Comparison of ENCODE assay signal across 22 mouse cellular contexts in genomic region chr12:55507332-55507935, GRCm38 (mm10). TPM values are rescaled to one million over a fixed set of nuclear protein-coding genes. Genes with fewer than 3 reads are reported as not detected.
DNase-seq lines count a peak whose midpoint lies in the region; ATAC-seq and TF ChIP-seq lines count a peak whose summit lies in the region.
"Had no signal": no experiment of that assay in that cellular context is flagged by ENCODE, and none has a peak within 500 bp of the region (broad histone marks: within the 10 kb centered on the region; RNA-seq: fewer than 3 reads in every experiment).

No protein-coding gene starts in this region.

- peaks cover 6% of the 10 kb centered on the region for H3K27me3 ChIP-seq in kidney, embryonic 15.5 days
- H3K27me3 ChIP-seq in kidney, embryonic 14.5 days (ENCODE audit: control insufficient read depth, insufficient read depth, low read length), result no peaks in the 10 kb centered on the region
- H3K27me3 ChIP-seq in midbrain, embryonic 16.5 days (ENCODE audit: control insufficient read depth, insufficient read depth, low read depth, low read length), result no peaks in the 10 kb centered on the region
- H3K27me3 ChIP-seq in midbrain, postnatal 0 days (ENCODE audit: insufficient read depth, low read length), result no peaks in the 10 kb centered on the region
- H3K27me3 ChIP-seq: forebrain, embryonic 12.5 days had no signal

- no peak overlapping the region for H3K4me3 ChIP-seq in kidney, embryonic 15.5 days (replicated peaks)
- H3K4me3 ChIP-seq in kidney, embryonic 14.5 days (ENCODE audit: low read length), result no peak overlapping the region
- H3K4me3 ChIP-seq in midbrain, embryonic 16.5 days (ENCODE audit: low read depth, low read length), result no peak overlapping the region
- no peak overlapping the region for H3K4me3 ChIP-seq in midbrain, postnatal 0 days (ENCODE audit: low read depth, low read length)
- H3K4me3 ChIP-seq: forebrain, embryonic 12.5 days; gastrocnemius, adult 2 months; heart, embryonic 13.5 days had no signal

- no peak overlapping the region for H3K4me2 ChIP-seq in kidney, embryonic 15.5 days
- no peak overlapping the region for H3K4me2 ChIP-seq in kidney, embryonic 14.5 days (replicated peaks; ENCODE audit: low read depth, low read length)
- H3K4me2 ChIP-seq in midbrain, embryonic 16.5 days (ENCODE audit: low read length), result no peak overlapping the region
- H3K4me2 ChIP-seq in midbrain, postnatal 0 days (ENCODE audit: low read depth, low read length, poor library complexity, severe bottlenecking), result no peak overlapping the region
- H3K4me2 ChIP-seq: forebrain, embryonic 12.5 days; heart, embryonic 13.5 days had no signal

- no peak overlapping the region for H3K9ac ChIP-seq in kidney, embryonic 15.5 days
- H3K9ac ChIP-seq in kidney, embryonic 14.5 days (ENCODE audit: low read depth, low read length), result no peak overlapping the region
- no peak overlapping the region for H3K9ac ChIP-seq in midbrain, embryonic 16.5 days (ENCODE audit: low read depth, low read length)
- no peak overlapping the region for H3K9ac ChIP-seq in midbrain, postnatal 0 days (replicated peaks; ENCODE audit: low read length, poor library complexity, severe bottlenecking)
- H3K9ac ChIP-seq: forebrain, embryonic 12.5 days; heart, embryonic 13.5 days had no signal

- no peak for TF ChIP-seq CTCF in midbrain, postnatal 0 days (IDR thresholded peaks at IDR 0.05)

- no peak overlapping the region for H3K27ac ChIP-seq in kidney, embryonic 15.5 days
- no peak overlapping the region for H3K27ac ChIP-seq in kidney, embryonic 14.5 days (ENCODE audit: low read depth, low read length)
- no peak overlapping the region for H3K27ac ChIP-seq in midbrain, embryonic 16.5 days (ENCODE audit: low read length)
- H3K27ac ChIP-seq in midbrain, postnatal 0 days (ENCODE audit: low read depth, low read length), result no peak overlapping the region
- H3K27ac ChIP-seq: forebrain, embryonic 12.5 days; gastrocnemius, adult 2 months; heart, embryonic 13.5 days; hindbrain, postnatal 0 days had no signal

- WGBS in kidney, embryonic 15.5 days, result 83% methylated on average over 17 of the region's 17 CpGs
- 85% methylated on average over 17 of the region's 17 CpGs for WGBS in kidney, embryonic 14.5 days
- 90% methylated on average over 17 of the region's 17 CpGs for WGBS in midbrain, embryonic 16.5 days
- 88% methylated on average over 17 of the region's 17 CpGs for WGBS in midbrain, postnatal 0 days

- DNase-seq in midbrain, postnatal 0 days (ENCODE audit: low spot score), result no peak
- DNase-seq in ES-CJ7 (ENCODE audit: low read depth, low spot score) (peak; percentile 90), ZHBTc4 (ENCODE audit: low read depth, low spot score) (peak; percentile 73)
- DNase-seq in thymus, postnatal 4 days, result no peak
- DNase-seq: adrenal gland, postnatal 14 days; cerebellum, adult 2 months; cerebellum, postnatal 10 days; gastrocnemius, adult 2 months; gastrocnemius, postnatal 25 days; heart, adult 11 months; heart, postnatal 36 days had no signal

- 0 out of 2 replicates have a peak, but pooled peaks have one; percentile 22 for ATAC-seq in kidney, embryonic 15.5 days (replicated peaks; ENCODE audit: low FRiP score)
- no peak for ATAC-seq in kidney, embryonic 14.5 days (ENCODE audit: low FRiP score, low TSS enrichment)
- peak; percentile 67; the same call in 1 of the 2 replicates for ATAC-seq in midbrain, embryonic 16.5 days
- no peak for ATAC-seq in midbrain, postnatal 0 days (ENCODE audit: low FRiP score)
- ATAC-seq in granulocyte monocyte progenitor cell, adult 5-6 weeks (replicated peaks; ENCODE audit: poor library complexity, severe bottlenecking), result no peak
- ATAC-seq: hindbrain, postnatal 0 days had no signal

- no peaks in the 10 kb centered on the region for H3K9me3 ChIP-seq in kidney, embryonic 15.5 days (replicated peaks)
- no peaks in the 10 kb centered on the region for H3K9me3 ChIP-seq in kidney, embryonic 14.5 days (ENCODE audit: control insufficient read depth, low read length)
- no peaks in the 10 kb centered on the region for H3K9me3 ChIP-seq in midbrain, embryonic 16.5 days (replicated peaks; ENCODE audit: control insufficient read depth, low read length, poor library complexity, severe bottlenecking)
- no peaks in the 10 kb centered on the region for H3K9me3 ChIP-seq in midbrain, postnatal 0 days (ENCODE audit: low read length)
- H3K9me3 ChIP-seq: forebrain, embryonic 12.5 days; heart, embryonic 13.5 days had no signal

- no peaks in the 10 kb centered on the region for H3K36me3 ChIP-seq in kidney, embryonic 15.5 days
- H3K36me3 ChIP-seq in kidney, embryonic 14.5 days (ENCODE audit: control insufficient read depth, insufficient read depth, low read length), result no peaks in the 10 kb centered on the region
- H3K36me3 ChIP-seq in midbrain, embryonic 16.5 days (ENCODE audit: control insufficient read depth, insufficient read depth, low read length), result no peaks in the 10 kb centered on the region
- no peaks in the 10 kb centered on the region for H3K36me3 ChIP-seq in midbrain, postnatal 0 days (ENCODE audit: insufficient read depth, low read length)
- H3K36me3 ChIP-seq: forebrain, embryonic 12.5 days; heart, embryonic 13.5 days had no signal

- no peaks in the 10 kb centered on the region for H3K4me1 ChIP-seq in kidney, embryonic 15.5 days
- no peaks in the 10 kb centered on the region for H3K4me1 ChIP-seq in kidney, embryonic 14.5 days (ENCODE audit: control insufficient read depth, insufficient read depth, low read length)
- no peaks in the 10 kb centered on the region for H3K4me1 ChIP-seq in midbrain, embryonic 16.5 days (ENCODE audit: control insufficient read depth, insufficient read depth, low read length)
- H3K4me1 ChIP-seq in midbrain, postnatal 0 days (ENCODE audit: insufficient read depth, low read length), result no peaks in the 10 kb centered on the region
- H3K4me1 ChIP-seq: forebrain, embryonic 12.5 days had no signal

RNA-seq across cellular contexts. Expression of gene Nfkbia, which starts 15.0 kb away (rescaled TPM):
- 78.2 and 80.3 TPM in 2 replicates for polyA plus RNA-seq in kidney, embryonic 15.5 days (2015; fragmentation: Nextera tagmentation; extraction: Ambion mirVana)
- 69.0 and 75.2 TPM in 2 replicates for polyA plus RNA-seq in kidney, embryonic 14.5 days (2014; fragmentation: Nextera tagmentation; extraction: Ambion mirVana)
- 55.2 and 64.3 TPM in 2 replicates for polyA plus RNA-seq in midbrain, embryonic 16.5 days (2015; fragmentation: Nextera tagmentation; extraction: Ambion mirVana)
- 40.8 and 51.4 TPM in 2 replicates for total RNA-seq in midbrain, postnatal 0 days (2014; rRNA removed)
- polyA plus RNA-seq in midbrain, postnatal 0 days (2015; fragmentation: Nextera tagmentation; extraction: Ambion mirVana), result 74.6 and 77.3 TPM in 2 replicates
- 7.5 and 15.3 TPM in 2 replicates for total RNA-seq in granulocyte monocyte progenitor cell, adult 5-6 weeks (2014; fragmentation: Nextera tagmentation)
- 65.5 and 75.3 TPM in 2 replicates for total RNA-seq in granulocyte monocyte progenitor cell, adult 5-6 weeks (2017)

RNA-seq across cellular contexts. Expression of gene Aldoart2, which starts 57.6 kb away (rescaled TPM):
- not detected in 2 replicates for polyA plus RNA-seq in kidney, embryonic 15.5 days (2015; fragmentation: Nextera tagmentation; extraction: Ambion mirVana)
- polyA plus RNA-seq in kidney, embryonic 14.5 days (2014; fragmentation: Nextera tagmentation; extraction: Ambion mirVana), result not detected in 2 replicates
- not detected in 2 replicates for polyA plus RNA-seq in midbrain, embryonic 16.5 days (2015; fragmentation: Nextera tagmentation; extraction: Ambion mirVana)
- 0.14 TPM in 1 of 2 replicates, not detected in the other for total RNA-seq in midbrain, postnatal 0 days (2014; rRNA removed)
- 0.10 TPM in 1 of 2 replicates, not detected in the other for polyA plus RNA-seq in midbrain, postnatal 0 days (2015; fragmentation: Nextera tagmentation; extraction: Ambion mirVana)
- not detected in 2 replicates for total RNA-seq in granulocyte monocyte progenitor cell, adult 5-6 weeks (2014; fragmentation: Nextera tagmentation)
- total RNA-seq in granulocyte monocyte progenitor cell, adult 5-6 weeks (2017), result not detected in 2 replicates
- total RNA-seq: adrenal gland, adult 18-20 months; adrenal gland, postnatal 14 days; heart, postnatal 36 days had no signal
- polyA plus RNA-seq: forebrain, embryonic 12.5 days; heart, embryonic 13.5 days; heart, postnatal 0 days; hindbrain, embryonic 11.5 days; intestine, embryonic 14.5 days had no signal

Comparison
In these comparisons a context has a peak if more than half of its experiments do, and no peak if none do; other contexts are left out.
1. ATAC-seq: peak in kidney, embryonic 15.5 days (single experiment) and midbrain, embryonic 16.5 days (single experiment); none in kidney, embryonic 14.5 days (single experiment), midbrain, postnatal 0 days (single experiment) and granulocyte monocyte progenitor cell, adult 5-6 weeks (single experiment).
2. DNase-seq: peak in ES-CJ7 (single experiment) and ZHBTc4 (single experiment); none in midbrain, postnatal 0 days (single experiment) and thymus, postnatal 4 days (single experiment).